Mouse (Mus musculus) natural killer cell, adult 2 months (primary cell): ENCODE data around the gene Ggn.
"Not testable (repeated sequence)": the region's sequence is repeated elsewhere in the genome, so short reads cannot be mapped to it uniquely, and the experiment has no call there.

Experiments
- DNase-seq, 2 experiments: peaks; one replicate each; pipeline ENCODE4 v3.0.0; 2022; ENCODE audit warnings: low spot score in 2 of 2

Ggn gene

GRCm38 (mm10) chr7:29212199-29212765 lies 42.3 kb downstream of the Ggn start:
- DNase-seq, result no peak

- DNase-seq, result not testable (repeated sequence)
Measured at GRCm38 (mm10) chr7:29212775-29213560, 43.0 kb downstream of the Ggn start.

GRCm38 (mm10) chr7:29213675-29214082 lies 43.7 kb downstream of the Ggn start, which contains the start of gene Catsperg1:
Gene Catsperg1 (minus strand): TSS chr7:29214035.
- DNase-seq, result no peak

GRCm38 (mm10) chr7:29214236-29214635 lies 44.2 kb downstream of the Ggn start:
- DNase-seq, result no peak

- DNase-seq, result no peak
Measured at GRCm38 (mm10) chr7:29214846-29215245, 44.8 kb downstream of the Ggn start.
